Mouse (Mus musculus): Measurements from ENCODE around the gene Gm3776. TPM values are rescaled to one million over a fixed set of nuclear protein-coding genes. Genes with fewer than 3 reads are reported as not detected.
"Not testable (repeated sequence)": the region's sequence is repeated elsewhere in the genome, so short reads cannot be mapped to it uniquely, and the experiment has no call there.

Gene Gm3776
- total RNA-seq, 2 experiments from 2014 or later, result not detected

DNA sequence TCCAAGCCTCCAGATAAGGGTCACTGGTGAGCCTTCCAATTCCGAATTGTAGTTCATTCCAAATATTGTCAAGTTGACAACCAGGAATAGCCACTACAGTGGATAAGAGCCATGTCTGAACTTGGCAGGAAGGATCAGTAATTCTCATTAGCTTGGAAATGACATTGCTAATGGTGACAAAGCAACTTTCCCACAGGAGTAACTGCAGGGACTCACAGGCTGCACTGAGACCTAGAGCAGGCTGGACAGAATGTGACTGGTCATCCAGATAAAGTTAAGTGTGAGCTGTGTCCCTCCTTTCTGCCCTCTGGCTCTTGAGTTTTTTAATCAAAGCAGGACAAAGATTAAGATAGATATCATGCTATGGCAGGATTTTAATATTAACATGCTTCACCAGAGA is 32.1 kb downstream of the Gm3776 start:
- intact Hi-C loops (cut with DNase I); DNase-seq (ENCODE audit: low spot score in 2 of 2): not testable (repeated sequence)

- intact Hi-C loops (cut with DNase I), result not testable (repeated sequence)
Observed at GRCm38 (mm10) chr9:78289723-78290122, 32.8 kb downstream of the Gm3776 start, which contains the start of gene Gm10639. Gene Gm10639, plus strand, starts transcription at chr9:78289923.

DNA sequence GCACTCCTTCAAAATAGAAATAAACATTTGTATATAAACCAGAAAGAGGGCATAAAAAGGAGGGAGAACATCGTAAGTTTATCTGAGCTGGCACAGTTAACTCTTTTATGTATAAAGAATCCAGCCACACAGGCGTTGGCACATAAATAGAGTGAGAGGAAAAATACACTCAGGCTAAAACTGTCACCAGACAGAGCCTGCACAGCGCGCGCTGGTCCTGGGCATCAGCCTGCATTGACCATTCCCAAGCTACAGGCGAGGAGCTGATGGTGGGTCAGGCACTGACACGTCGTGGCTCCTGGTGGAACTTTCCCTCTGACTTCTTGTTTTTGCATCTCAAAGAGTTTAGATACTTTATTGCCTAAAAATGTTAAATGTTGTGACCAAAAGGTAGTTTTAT is 35.5 kb downstream of the Gm3776 start:
- intact Hi-C loops (cut with DNase I), result not testable (repeated sequence)

More at GRCm38 (mm10) chr9:78289723-78290122, 32.8 kb downstream of the Gm3776 start, which contains the start of gene Gm10639:
- DNase-seq (ENCODE audit: low spot score in 2 of 2), result not testable (repeated sequence)

DNA sequence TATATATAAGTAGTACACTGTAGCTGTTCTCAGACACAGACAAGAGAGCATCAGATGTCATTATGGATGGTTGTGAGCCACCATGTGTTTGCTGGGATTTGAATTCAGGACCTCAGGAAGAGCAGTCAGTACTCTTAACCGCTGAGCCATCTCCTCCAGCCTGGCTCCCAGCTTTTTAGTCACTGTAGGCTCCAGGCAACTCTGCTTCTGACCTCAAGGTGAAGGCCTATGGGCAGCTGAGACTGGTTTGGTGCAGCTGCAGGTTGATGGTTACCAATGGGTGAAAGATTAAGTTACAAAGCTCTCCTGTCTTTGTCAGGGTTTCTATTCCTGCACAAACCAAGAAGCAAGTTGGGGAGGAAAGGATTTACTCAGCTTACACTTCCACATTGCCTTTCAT is 36.8 kb downstream of the Gm3776 start:
- DNase-seq (ENCODE audit: low spot score in 2 of 2); intact Hi-C loops (cut with DNase I): not testable (repeated sequence)

More for the DNA sequence above, 35.5 kb downstream of the Gm3776 start:
- not testable (repeated sequence) for DNase-seq (ENCODE audit: low spot score in 2 of 2)

DNA sequence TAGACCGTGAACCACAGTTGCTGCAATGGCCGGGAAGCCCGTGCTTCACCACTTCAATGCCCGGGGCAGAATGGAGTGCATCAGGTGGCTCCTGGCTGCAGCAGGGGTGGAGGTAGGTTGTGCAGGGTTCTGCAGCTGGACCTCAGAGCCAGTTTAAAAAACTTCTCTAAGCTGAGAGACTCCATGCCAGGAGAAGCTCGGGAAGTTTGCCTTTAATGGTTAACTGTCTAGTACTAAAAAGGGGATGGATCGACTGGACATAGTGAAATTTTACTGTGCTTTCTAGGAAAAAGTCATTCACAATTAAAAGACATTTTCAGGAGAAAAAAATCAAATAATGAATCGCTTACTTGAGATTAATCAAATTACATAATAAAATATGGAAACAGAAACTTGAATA is 37.9 kb downstream of the Gm3776 start:
- intact Hi-C loops (cut with DNase I); DNase-seq (ENCODE audit: low spot score in 2 of 2): not testable (repeated sequence)

DNA sequence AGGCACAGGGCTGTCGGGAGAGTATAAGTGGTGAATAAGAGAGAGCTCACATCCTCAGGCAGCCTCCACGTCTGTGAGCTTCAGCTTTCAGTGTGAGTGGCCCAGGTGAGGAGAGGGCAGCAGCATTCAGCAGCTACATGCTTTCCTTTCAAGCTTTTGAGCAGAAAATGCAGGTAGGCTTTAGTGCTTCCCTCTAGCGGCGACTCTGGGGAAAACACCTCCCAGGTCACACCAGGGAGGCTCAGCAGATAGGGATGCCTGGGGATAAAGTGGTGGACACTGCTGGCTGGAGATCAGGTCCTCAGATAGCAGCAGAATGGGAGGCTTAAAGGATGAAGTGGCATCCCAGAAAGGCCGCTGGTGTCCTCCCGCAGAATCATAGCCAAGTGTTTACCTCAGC is 39.2 kb downstream of the Gm3776 start:
- intact Hi-C loops (cut with DNase I), result not testable (repeated sequence)
- peak in 1 of 2 experiments; percentile 45 for DNase-seq (ENCODE audit: low spot score in 2 of 2)

DNA sequence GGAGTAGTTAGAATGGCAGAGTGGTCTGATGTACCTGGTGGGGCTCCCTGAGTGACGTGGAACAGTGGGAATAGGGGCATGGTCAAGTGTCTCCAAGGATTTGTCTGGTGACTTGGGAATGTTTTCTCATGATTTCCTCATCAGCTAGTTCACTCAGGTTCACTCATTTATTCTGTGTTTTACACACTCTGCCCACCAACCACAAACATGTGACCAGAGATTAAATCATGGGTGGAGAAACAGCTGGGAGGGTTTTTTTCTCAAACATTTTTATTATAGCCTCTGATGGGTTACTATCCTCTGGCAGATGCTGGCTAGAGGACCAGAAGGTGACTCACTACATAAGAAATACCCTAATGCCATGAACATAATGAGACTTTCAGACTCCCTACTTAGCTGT is 41.3 kb downstream of the Gm3776 start:
- no peak for DNase-seq (ENCODE audit: low spot score in 2 of 2)
- intact Hi-C loops (cut with DNase I), result no loop called here

GRCm38 (mm10) chr9:78299143-78299542 is 42.2 kb downstream of the Gm3776 start:
- intact Hi-C loops (cut with DNase I); DNase-seq (ENCODE audit: low spot score in 2 of 2): not testable (repeated sequence)

DNA sequence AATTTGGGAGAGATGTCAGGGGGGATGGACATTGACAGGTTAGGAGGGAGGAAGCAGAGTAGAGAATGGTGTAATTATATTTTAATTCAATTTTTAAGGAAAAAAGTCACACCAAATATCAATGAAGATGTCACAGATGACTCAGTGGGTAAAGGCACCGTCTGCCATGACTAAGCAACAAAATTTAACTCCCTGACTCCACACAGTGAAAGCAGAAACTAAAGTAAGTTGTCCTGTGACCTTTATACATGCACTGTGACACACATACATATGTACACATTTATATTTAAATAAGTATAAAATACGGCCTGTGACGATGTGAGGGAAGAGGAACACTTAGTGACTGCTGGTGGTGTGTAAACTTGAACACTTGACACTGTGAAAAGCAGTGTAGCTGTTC is 51.2 kb downstream of the Gm3776 start:
- intact Hi-C loops (cut with DNase I); DNase-seq (ENCODE audit: low spot score in 2 of 2): not testable (repeated sequence)

GRCm38 (mm10) chr9:78314696-78315095 is 57.8 kb downstream of the Gm3776 start, which contains the start of gene Omt2a:
Gene Omt2a, minus strand, starts transcription at chr9:78314796.
- intact Hi-C loops (cut with DNase I), result no loop called here
- DNase-seq (ENCODE audit: low spot score in 2 of 2), result no peak

Other genes with a start within 250 kb of the Gm3776 start
- not detected for gene Gcm1, start 205.2 kb upstream of the Gm3776 start, total RNA-seq (2021)
- gene Fbxo9, start 148.1 kb upstream of the Gm3776 start, total RNA-seq (2021), result 100 to 1,000 TPM; 118 to 122 TPM
- gene Ick, start 147.9 kb upstream of the Gm3776 start, total RNA-seq (2021), result 10 to 100 TPM; 23.1 to 23.2 TPM
- gene Gsta4, start 74.4 kb upstream of the Gm3776 start, total RNA-seq (2021), result 10 to 100 TPM; 34.9 to 36.3 TPM
- gene Gsta1, start 26.5 kb upstream of the Gm3776 start, total RNA-seq (2021), result not detected
- gene Gm10639, start 32.8 kb downstream of the Gm3776 start, total RNA-seq (2021), result not detected
- gene Omt2a, start 57.7 kb downstream of the Gm3776 start, total RNA-seq (2021), result not detected
- not detected for gene Omt2b, start 70.5 kb downstream of the Gm3776 start, total RNA-seq (2021)
- not detected for gene Gsta2, start 98.7 kb downstream of the Gm3776 start, total RNA-seq (2021)
- not detected for gene Dppa5a, start 111.0 kb downstream of the Gm3776 start, total RNA-seq (2021)
- gene Ooep, start 121.6 kb downstream of the Gm3776 start, total RNA-seq (2021), result not detected
- gene Ddx43, start 138.6 kb downstream of the Gm3776 start, total RNA-seq (2021), result not detected
- gene Cgas, start 186.1 kb downstream of the Gm3776 start, total RNA-seq (2021), result under 1 TPM; 0.53 to 0.77 TPM
- 10 to 100 TPM; 24.1 to 26.6 TPM for gene Mto1, start 191.1 kb downstream of the Gm3776 start, total RNA-seq (2021)
- 1 to 10 TPM in 1 of 2 experiments, under 1 TPM in 1; 0.74 to 1.3 TPM for gene Gm17324, start 191.7 kb downstream of the Gm3776 start, total RNA-seq (2021)
- 1,000 to 10,000 TPM; 2,769 to 2,846 TPM for gene Eef1a1, start 232.0 kb downstream of the Gm3776 start, total RNA-seq (2021)